Mouse (Mus musculus) adrenal gland, postnatal 10 days (tissue): ENCODE results near the gene Gm40460. TPM values are rescaled to one million over a fixed set of nuclear protein-coding genes. Genes with fewer than 3 reads are reported as not detected.

Experiments
- total RNA-seq, 2 experiments: library from RNA; stranded (reverse); gene quantifications; 2 replicates each; pipeline ENCODE4 v1.2.3; 2021

Gene Gm40460
- total RNA-seq, 2 experiments from 2014 or later = not detected

Other genes starting within 250 kb of the Gm40460 start
- gene Mob2, start 180.0 kb downstream of the Gm40460 start, total RNA-seq = 10 to 100 TPM; 46.8 to 47.4 TPM
- 10 to 100 TPM in 1 of 2 experiments, 1 to 10 TPM in 1; 7.6 to 11.4 TPM for gene Dusp8, start 145.2 kb downstream of the Gm40460 start, total RNA-seq
- not detected for gene Gm45618, start 120.3 kb downstream of the Gm40460 start, total RNA-seq
- not detected for gene Gm39115, start 105.0 kb downstream of the Gm40460 start, total RNA-seq
- not detected for gene Gm45337, start 96.5 kb downstream of the Gm40460 start, total RNA-seq
- gene Gm29735, start 84.0 kb downstream of the Gm40460 start, total RNA-seq = not detected
- gene Gm4553, start 75.3 kb downstream of the Gm40460 start, total RNA-seq = not detected
- gene Krtap5-2, start 65.1 kb downstream of the Gm40460 start, total RNA-seq = not detected
- not detected for gene Gm10153, start 50.7 kb downstream of the Gm40460 start, total RNA-seq
- gene Krtap5-3, start 39.7 kb downstream of the Gm40460 start, total RNA-seq = not detected
- not detected for gene Gm7579, start 29.2 kb downstream of the Gm40460 start, total RNA-seq
- gene Krtap5-5, start 11.1 kb downstream of the Gm40460 start, total RNA-seq = not detected
- not detected for gene Gm2431, start 17.3 kb upstream of the Gm40460 start, total RNA-seq
- not detected for gene Gm4559, start 33.3 kb upstream of the Gm40460 start, total RNA-seq
- not detected for gene Krtap5-1, start 56.0 kb upstream of the Gm40460 start, total RNA-seq
- not detected for gene Krtap5-4, start 62.5 kb upstream of the Gm40460 start, total RNA-seq
- gene Ifitm10, start 132.7 kb upstream of the Gm40460 start, total RNA-seq = 1 to 10 TPM; 3.5 to 3.6 TPM
- gene Gm49369, start 141.6 kb upstream of the Gm40460 start, total RNA-seq = 1 to 10 TPM in 1 of 2 experiments, under 1 TPM in 1; 0.73 to 3.7 TPM
- gene Ctsd, start 147.0 kb upstream of the Gm40460 start, total RNA-seq = 100 to 1,000 TPM; 603 to 610 TPM
- not detected for gene Syt8, start 193.8 kb upstream of the Gm40460 start, total RNA-seq
- gene Tnni2, start 200.7 kb upstream of the Gm40460 start, total RNA-seq = 100 to 1,000 TPM; 196 to 793 TPM
- 10 to 100 TPM; 26.7 to 39.3 TPM for gene Lsp1, start 219.7 kb upstream of the Gm40460 start, total RNA-seq